8 mouse cellular contexts compared by ENCODE assay signal in the genomic region with DNA sequence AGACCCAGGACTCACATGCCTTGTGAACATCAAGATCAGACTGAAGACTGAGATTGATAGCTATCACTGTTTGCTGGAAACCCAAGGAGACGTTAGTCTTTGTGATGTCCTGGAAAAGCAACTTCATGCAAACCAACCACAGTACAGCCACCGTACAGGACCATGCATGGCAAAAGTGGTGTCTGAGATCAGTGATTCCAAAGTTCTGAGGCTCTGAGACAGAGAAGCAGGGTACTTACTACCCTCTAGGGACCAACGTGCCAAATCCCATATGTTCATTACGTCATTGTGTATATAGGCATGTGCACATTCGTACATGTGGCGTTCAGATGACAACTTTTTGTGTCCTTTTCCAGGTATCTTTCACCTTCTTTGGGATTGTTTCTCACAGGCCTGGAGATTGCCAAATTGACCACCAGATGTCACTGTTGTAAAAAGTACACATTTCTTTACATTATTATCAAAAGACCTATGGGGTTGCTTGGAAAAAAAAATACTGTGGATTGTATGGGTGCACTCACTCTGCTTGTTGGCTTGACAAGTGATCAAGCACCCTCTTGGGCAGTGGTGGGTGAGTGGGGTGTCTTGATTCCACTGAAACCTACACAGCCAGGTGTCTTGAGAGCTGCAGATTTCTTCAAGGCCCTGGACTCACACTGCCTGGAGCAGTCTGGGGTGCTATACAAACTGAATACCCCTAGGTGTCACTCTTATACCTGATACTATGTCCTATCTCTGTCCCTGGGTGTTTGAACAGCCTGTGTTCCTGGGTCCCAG. TPM values are rescaled to one million over a fixed set of nuclear protein-coding genes. Genes with fewer than 3 reads are reported as not detected.
DNase-seq lines count a peak whose midpoint lies in the region; ATAC-seq and TF ChIP-seq lines count a peak whose summit lies in the region.
"Had no signal": no experiment of that assay in that cellular context is flagged by ENCODE, and none has a peak within 500 bp of the region (broad histone marks: within the 10 kb centered on the region; RNA-seq: fewer than 3 reads in every experiment).

No protein-coding gene starts in this region.

- TF ChIP-seq CTCF in bone marrow, adult 2 months (IDR thresholded peaks at IDR 0.05; ENCODE audit: control insufficient read depth, insufficient read depth, low read length), result 0 out of 2 replicates have a peak, but pooled peaks have one; percentile 9

- no peaks in the 10 kb centered on the region for H3K36me3 ChIP-seq in forebrain, embryonic 13.5 days (ENCODE audit: poor library complexity, severe bottlenecking)
- H3K36me3 ChIP-seq in kidney, embryonic 14.5 days (ENCODE audit: control insufficient read depth, insufficient read depth, low read length), result no peaks in the 10 kb centered on the region

- H3K4me3 ChIP-seq in bone marrow, adult 2 months (replicated peaks; ENCODE audit: control insufficient read depth, low read depth, low read length), result no peak overlapping the region
- H3K4me3 ChIP-seq in forebrain, embryonic 13.5 days, result no peak overlapping the region
- H3K4me3 ChIP-seq in kidney, embryonic 14.5 days (ENCODE audit: low read length), result no peak overlapping the region

- no peaks in the 10 kb centered on the region for H3K9me3 ChIP-seq in forebrain, embryonic 13.5 days (replicated peaks)
- no peaks in the 10 kb centered on the region for H3K9me3 ChIP-seq in kidney, embryonic 14.5 days (ENCODE audit: control insufficient read depth, low read length)

- H3K9ac ChIP-seq in forebrain, embryonic 13.5 days, result no peak overlapping the region
- no peak overlapping the region for H3K9ac ChIP-seq in kidney, embryonic 14.5 days (ENCODE audit: low read depth, low read length)

- DNase-seq in right cerebral cortex, adult 2 months (ENCODE audit: low spot score in 2 of 2), result peak; percentile 15 to 20
- DNase-seq in right cerebral cortex, adult 18-20 months, result no peak
- peak; percentile 20 for DNase-seq in neural tube, embryonic 10.5 days (ENCODE audit: extremely low spot score, low spot score)
- no peak for DNase-seq in adrenal gland, postnatal 36 days

- no peaks in the 10 kb centered on the region for H3K27me3 ChIP-seq in forebrain, embryonic 13.5 days
- H3K27me3 ChIP-seq in kidney, embryonic 14.5 days (ENCODE audit: control insufficient read depth, insufficient read depth, low read length), result no peaks in the 10 kb centered on the region

- peak; percentile 71 for ATAC-seq in forebrain, embryonic 13.5 days
- peak; percentile 84 for ATAC-seq in kidney, embryonic 14.5 days (ENCODE audit: low FRiP score, low TSS enrichment)

- H3K4me2 ChIP-seq in forebrain, embryonic 13.5 days, result no peak overlapping the region
- no peak overlapping the region for H3K4me2 ChIP-seq in kidney, embryonic 14.5 days (replicated peaks; ENCODE audit: low read depth, low read length)

- WGBS in bone marrow, adult 2 months, result 69% methylated on average over 6 of the region's 6 CpGs
- WGBS in forebrain, embryonic 13.5 days, result 56% methylated on average over 6 of the region's 6 CpGs
- 58% methylated on average over 6 of the region's 6 CpGs for WGBS in kidney, embryonic 14.5 days

- no peak for TF ChIP-seq POLR2A in bone marrow, adult 2 months (IDR thresholded peaks at IDR 0.05; ENCODE audit: borderline replicate concordance, control insufficient read depth, low read depth, low read length)

- H3K4me1 ChIP-seq in bone marrow, adult 2 months (ENCODE audit: control insufficient read depth, insufficient read depth, low read length), result no peaks in the 10 kb centered on the region
- H3K4me1 ChIP-seq in forebrain, embryonic 13.5 days, result no peaks in the 10 kb centered on the region
- no peaks in the 10 kb centered on the region for H3K4me1 ChIP-seq in kidney, embryonic 14.5 days (ENCODE audit: control insufficient read depth, insufficient read depth, low read length)

- no peak overlapping the region for H3K27ac ChIP-seq in bone marrow, adult 2 months (ENCODE audit: control insufficient read depth, insufficient read depth, low read depth, low read length, poor library complexity)
- no peak overlapping the region for H3K27ac ChIP-seq in forebrain, embryonic 13.5 days
- no peak overlapping the region for H3K27ac ChIP-seq in kidney, embryonic 14.5 days (ENCODE audit: low read depth, low read length)

RNA-seq across cellular contexts. Expression of gene Slc46a2, which starts 17.8 kb away (rescaled TPM):
- polyA plus RNA-seq in bone marrow, adult 2 months (2011; ENCODE audit: insufficient read depth, insufficient read length, low replicate concordance, missing spikeins), result not detected in 2 replicates
- not detected in 2 replicates for polyA plus RNA-seq in forebrain, embryonic 13.5 days (2015; fragmentation: Nextera tagmentation; extraction: Ambion mirVana)
- polyA plus RNA-seq in kidney, embryonic 14.5 days (2014; fragmentation: Nextera tagmentation; extraction: Ambion mirVana), result 0.07 TPM in 1 of 2 replicates, not detected in the other
- total RNA-seq in adrenal gland, postnatal 36 days (2021), result not detected
- total RNA-seq: left cerebral cortex, postnatal 36 days had no signal

RNA-seq across cellular contexts. Expression of gene Mup4, which starts 27.8 kb away (rescaled TPM):
- not detected in 2 replicates for polyA plus RNA-seq in bone marrow, adult 2 months (2011; ENCODE audit: insufficient read depth, insufficient read length, low replicate concordance, missing spikeins)
- not detected in 2 replicates for polyA plus RNA-seq in forebrain, embryonic 13.5 days (2015; fragmentation: Nextera tagmentation; extraction: Ambion mirVana)
- not detected in 2 replicates for polyA plus RNA-seq in kidney, embryonic 14.5 days (2014; fragmentation: Nextera tagmentation; extraction: Ambion mirVana)
- not detected for total RNA-seq in adrenal gland, postnatal 36 days (2021)
- total RNA-seq: left cerebral cortex, postnatal 36 days had no signal

RNA-seq across cellular contexts. Expression of gene Mup6, which starts 31.4 kb away (rescaled TPM):
- polyA plus RNA-seq in bone marrow, adult 2 months (2011; ENCODE audit: insufficient read depth, insufficient read length, low replicate concordance, missing spikeins), result 3.0 TPM in 1 of 2 replicates, not detected in the other
- polyA plus RNA-seq in forebrain, embryonic 13.5 days (2015; fragmentation: Nextera tagmentation; extraction: Ambion mirVana), result not detected in 2 replicates
- polyA plus RNA-seq in kidney, embryonic 14.5 days (2014; fragmentation: Nextera tagmentation; extraction: Ambion mirVana), result not detected in 2 replicates
- total RNA-seq in adrenal gland, postnatal 36 days (2021), result not detected
- total RNA-seq: left cerebral cortex, postnatal 36 days had no signal

Comparison
In these comparisons a context has a peak if more than half of its experiments do, and no peak if none do; other contexts are left out.
1. DNase-seq: peak in right cerebral cortex, adult 2 months (2 of 2) and neural tube, embryonic 10.5 days (single experiment); none in right cerebral cortex, adult 18-20 months (single experiment) and adrenal gland, postnatal 36 days (0 of 2).